Mouse (Mus musculus) lung, postnatal 0 days (tissue): ENCODE results near the gene Camsap1.

Source experiments
- CTCF ChIP-seq: IDR thresholded peaks from 2 replicates; pipeline ENCODE4 v1.5.1; 2016; ENCODE audit warnings: antibody characterized with exemption, mild to moderate bottlenecking
- EP300 ChIP-seq: IDR thresholded peaks from 2 replicates; pipeline ENCODE4 v1.6.1; 2016; ENCODE audit warnings: antibody characterized with exemption, mild to moderate bottlenecking, control low read depth

DNA sequence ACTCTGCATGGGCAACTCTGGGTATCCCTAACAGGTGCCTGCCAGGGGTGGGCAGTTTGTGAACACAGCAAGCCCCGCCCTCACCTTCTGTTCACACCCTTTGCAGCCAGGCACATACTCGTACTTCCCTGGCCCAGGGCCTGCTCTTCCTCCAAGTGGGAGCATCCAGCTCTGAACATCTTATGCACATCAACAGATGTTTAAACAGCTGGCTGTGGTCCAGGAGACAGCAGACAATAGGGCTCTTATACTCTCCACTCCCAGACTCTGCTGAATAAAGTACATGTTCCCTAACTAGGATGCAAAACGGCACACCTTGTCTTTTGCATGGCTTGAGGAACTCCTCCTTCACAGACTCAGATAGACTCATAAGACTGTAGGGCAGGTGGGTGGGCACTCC, 63.1 kb downstream of the Camsap1 start:
- no peak for TF ChIP-seq EP300
- TF ChIP-seq CTCF = no peak
